Mouse (Mus musculus): ENCODE results near the gene Prpsap1. TPM values are rescaled to one million over a fixed set of nuclear protein-coding genes. Genes with fewer than 3 reads are reported as not detected.
A peak's percentile ranks its signal among the peaks of the same experiment; 100 is the strongest.

The Prpsap1 gene
- polyA plus RNA-seq, 1 experiment: 78.2 TPM

DNA sequence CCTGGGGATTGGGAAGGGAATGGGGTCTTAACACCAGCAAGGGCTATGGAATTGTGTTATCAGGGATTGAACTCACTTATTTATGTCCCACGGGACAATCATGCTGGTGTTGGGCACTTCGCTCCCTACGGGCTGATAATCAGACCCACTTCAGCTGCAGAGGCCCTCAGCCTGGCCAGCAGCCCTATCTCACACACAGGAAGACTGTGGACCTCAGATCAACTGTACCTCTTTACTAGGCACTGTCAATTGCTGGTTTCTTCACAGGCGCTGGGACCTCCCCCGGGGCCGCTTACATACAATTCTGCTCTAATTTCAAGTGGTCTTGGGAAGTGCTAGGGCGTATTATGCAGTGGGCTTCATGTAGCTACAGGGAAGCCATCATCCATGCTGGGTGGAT is 42.7 kb upstream of the Prpsap1 start:
- TF ChIP-seq E2F4 (IDR thresholded peaks at IDR 0.05; ENCODE audit: insufficient read depth) (no peak), MYOG (IDR thresholded peaks at IDR 0.05; ENCODE audit: control insufficient read depth in 1 of 3, insufficient read depth in 1 of 3, insufficient read length in 2 of 3, low read depth in 2 of 3) (no peak), TCF3 (IDR thresholded peaks at IDR 0.05; ENCODE audit: insufficient read length, low read depth) (no peak), POLR2A (IDR thresholded peaks at IDR 0.05; ENCODE audit: insufficient read length, low read depth) (no peak), REST (IDR thresholded peaks at IDR 0.05; ENCODE audit: insufficient read depth, insufficient read length) (no peak), CEBPB (IDR thresholded peaks at IDR 0.05; ENCODE audit: insufficient read depth, poor library complexity, severe bottlenecking) (no peak), POLR2AphosphoS2 (IDR thresholded peaks at IDR 0.05; ENCODE audit: insufficient read length, low read depth) (no peak), TCF12 (IDR thresholded peaks at IDR 0.05; ENCODE audit: insufficient read depth, poor library complexity, severe bottlenecking) (no peak), MYOD1 (IDR thresholded peaks at IDR 0.05; ENCODE audit: control insufficient read depth in 1 of 3, insufficient read length in 2 of 3, low read depth in 2 of 3) (no peak), USF1 (IDR thresholded peaks at IDR 0.05; ENCODE audit: low read depth) (no peak), SRF (IDR thresholded peaks at IDR 0.05; ENCODE audit: control insufficient read depth, insufficient read length, low read depth) (no peak), MAX (IDR thresholded peaks at IDR 0.05; ENCODE audit: low read depth) (no peak)
- H3K27me3 ChIP-seq (ENCODE audit: control insufficient read depth, insufficient read depth, insufficient read length): no peaks in the 10 kb centered on the region
- peaks cover 5% of the 10 kb centered on the region for H3K36me3 ChIP-seq (ENCODE audit: control insufficient read depth, insufficient read depth)
- H3ac ChIP-seq (ENCODE audit: control insufficient read depth, insufficient read length): no peak overlapping the region
- no peaks in the 10 kb centered on the region for H3K79me2 ChIP-seq (ENCODE audit: control insufficient read depth, insufficient read depth)
- H3K4me2 ChIP-seq (ENCODE audit: low read depth): no peak overlapping the region
- no peak overlapping the region for H3K4me3 ChIP-seq

- no peaks in the 10 kb centered on the region for H3K36me3 ChIP-seq (ENCODE audit: control insufficient read depth, insufficient read depth)
- peak overlapping the region; percentile 100 for H3K4me2 ChIP-seq (ENCODE audit: low read depth)
- no peaks in the 10 kb centered on the region for H3K79me2 ChIP-seq (ENCODE audit: control insufficient read depth, insufficient read depth)
- no peaks in the 10 kb centered on the region for H3K27me3 ChIP-seq (ENCODE audit: control insufficient read depth, insufficient read depth, insufficient read length)
- no peak for TF ChIP-seq USF1 (IDR thresholded peaks at IDR 0.05; ENCODE audit: low read depth)
- no peak for TF ChIP-seq TCF3 (IDR thresholded peaks at IDR 0.05; ENCODE audit: insufficient read length, low read depth)
- TF ChIP-seq TCF12 (IDR thresholded peaks at IDR 0.05; ENCODE audit: insufficient read depth, poor library complexity, severe bottlenecking): no peak
- no peak for TF ChIP-seq MYOG (IDR thresholded peaks at IDR 0.05; ENCODE audit: control insufficient read depth in 1 of 3, insufficient read depth in 1 of 3, insufficient read length in 2 of 3, low read depth in 2 of 3)
- TF ChIP-seq REST (IDR thresholded peaks at IDR 0.05; ENCODE audit: insufficient read depth, insufficient read length): no peak
- TF ChIP-seq E2F4 (IDR thresholded peaks at IDR 0.05; ENCODE audit: insufficient read depth): no peak
- no peak for TF ChIP-seq MYOD1 (IDR thresholded peaks at IDR 0.05; ENCODE audit: control insufficient read depth in 1 of 3, insufficient read length in 2 of 3, low read depth in 2 of 3)
- TF ChIP-seq CEBPB (IDR thresholded peaks at IDR 0.05; ENCODE audit: insufficient read depth, poor library complexity, severe bottlenecking): no peak
- no peak for TF ChIP-seq SRF (IDR thresholded peaks at IDR 0.05; ENCODE audit: control insufficient read depth, insufficient read length, low read depth)
- H3ac ChIP-seq (ENCODE audit: control insufficient read depth, insufficient read length): peak overlapping the region; percentile 15
- peak overlapping the region; percentile 76 for H3K4me3 ChIP-seq
Observed at GRCm38 (mm10) chr11:116534154-116534865, 40.3 kb upstream of the Prpsap1 start.

- peak overlapping the region; percentile 76 for H3K4me3 ChIP-seq
- no peaks in the 10 kb centered on the region for H3K27me3 ChIP-seq (ENCODE audit: control insufficient read depth, insufficient read depth, insufficient read length)
- peak overlapping the region; percentile 100 for H3K4me2 ChIP-seq (ENCODE audit: low read depth)
- peak overlapping the region; percentile 15 for H3ac ChIP-seq (ENCODE audit: control insufficient read depth, insufficient read length)
- no peaks in the 10 kb centered on the region for H3K79me2 ChIP-seq (ENCODE audit: control insufficient read depth, insufficient read depth)
- no peaks in the 10 kb centered on the region for H3K36me3 ChIP-seq (ENCODE audit: control insufficient read depth, insufficient read depth)
- TF ChIP-seq E2F4 (IDR thresholded peaks at IDR 0.05; ENCODE audit: insufficient read depth) (no peak), MYOG (IDR thresholded peaks at IDR 0.05; ENCODE audit: control insufficient read depth in 1 of 3, insufficient read depth in 1 of 3, insufficient read length in 2 of 3, low read depth in 2 of 3) (peak in 1 of 3 experiments; percentile 1)
Observed at GRCm38 (mm10) chr11:116533341-116534153, 39.5 kb upstream of the Prpsap1 start.

DNA sequence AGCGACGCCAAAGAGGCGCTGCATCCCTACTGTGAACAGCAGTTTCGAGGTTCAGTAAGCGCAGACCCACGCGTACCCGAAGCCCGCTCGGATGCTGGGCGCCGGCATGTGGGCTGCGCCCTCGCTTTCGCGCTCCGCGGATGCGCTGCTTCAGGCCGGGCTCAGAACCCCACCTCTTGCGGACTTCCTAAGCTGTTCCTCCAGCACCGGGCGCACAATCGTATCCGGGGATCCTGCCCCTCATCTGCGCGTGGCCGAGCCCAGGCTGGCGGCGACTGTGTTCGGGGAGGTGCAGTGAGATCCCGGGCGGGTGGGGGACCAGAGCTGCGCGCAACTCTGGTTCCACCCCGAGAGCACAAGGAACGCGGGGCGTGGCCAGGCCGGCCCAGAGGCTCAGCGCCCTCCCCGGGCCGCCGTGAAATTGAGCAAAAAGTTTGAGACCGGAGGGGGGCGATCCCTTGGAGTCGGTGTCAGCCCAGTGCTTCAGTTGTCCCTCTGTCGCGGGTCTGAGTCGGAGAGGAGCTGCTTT is 38.9 kb upstream of the Prpsap1 start:
- TF ChIP-seq REST (IDR thresholded peaks at IDR 0.05; ENCODE audit: insufficient read depth, insufficient read length) (no peak), POLR2A (IDR thresholded peaks at IDR 0.05; ENCODE audit: insufficient read length, low read depth) (peak; percentile 69)
- H3K4me2 ChIP-seq (ENCODE audit: low read depth): peak overlapping the region; percentile 100
- H3K79me2 ChIP-seq (ENCODE audit: control insufficient read depth, insufficient read depth): no peaks in the 10 kb centered on the region
- no peaks in the 10 kb centered on the region for H3K27me3 ChIP-seq (ENCODE audit: control insufficient read depth, insufficient read depth, insufficient read length)
- H3ac ChIP-seq (ENCODE audit: control insufficient read depth, insufficient read length): peak overlapping the region; percentile 15
- no peaks in the 10 kb centered on the region for H3K36me3 ChIP-seq (ENCODE audit: control insufficient read depth, insufficient read depth)
- H3K4me3 ChIP-seq: peak overlapping the region; percentile 76

GRCm38 (mm10) chr11:116532262-116532809 is 38.3 kb upstream of the Prpsap1 start:
- TF ChIP-seq USF1 (IDR thresholded peaks at IDR 0.05; ENCODE audit: low read depth): peak; percentile 53
- TF ChIP-seq MYOG (IDR thresholded peaks at IDR 0.05; ENCODE audit: control insufficient read depth in 1 of 3, insufficient read depth in 1 of 3, insufficient read length in 2 of 3, low read depth in 2 of 3): no peak
- TF ChIP-seq MAX (IDR thresholded peaks at IDR 0.05; ENCODE audit: low read depth): no peak
- TF ChIP-seq POLR2A (IDR thresholded peaks at IDR 0.05; ENCODE audit: insufficient read length, low read depth): peak; percentile 52
- no peak for TF ChIP-seq POLR2AphosphoS2 (IDR thresholded peaks at IDR 0.05; ENCODE audit: insufficient read length, low read depth)
- no peak for TF ChIP-seq REST (IDR thresholded peaks at IDR 0.05; ENCODE audit: insufficient read depth, insufficient read length)
- no peak for TF ChIP-seq E2F4 (IDR thresholded peaks at IDR 0.05; ENCODE audit: insufficient read depth)
- TF ChIP-seq SRF (IDR thresholded peaks at IDR 0.05; ENCODE audit: control insufficient read depth, insufficient read length, low read depth): no peak
- no peak for TF ChIP-seq MYOD1 (IDR thresholded peaks at IDR 0.05; ENCODE audit: control insufficient read depth in 1 of 3, insufficient read length in 2 of 3, low read depth in 2 of 3)
- no peak for TF ChIP-seq CEBPB (IDR thresholded peaks at IDR 0.05; ENCODE audit: insufficient read depth, poor library complexity, severe bottlenecking)
- no peak for TF ChIP-seq TCF12 (IDR thresholded peaks at IDR 0.05; ENCODE audit: insufficient read depth, poor library complexity, severe bottlenecking)
- no peak for TF ChIP-seq TCF3 (IDR thresholded peaks at IDR 0.05; ENCODE audit: insufficient read length, low read depth)
- Histone ChIP-seq H3K79me2 (ENCODE audit: control insufficient read depth, insufficient read depth) (no peaks in the 10 kb centered on the region), H3K4me2 (ENCODE audit: low read depth) (peak overlapping the region; percentile 100), H3K4me3 (peak overlapping the region; percentile 76), H3ac (ENCODE audit: control insufficient read depth, insufficient read length) (peak overlapping the region; percentile 15), H3K36me3 (ENCODE audit: control insufficient read depth, insufficient read depth) (no peaks in the 10 kb centered on the region), H3K27me3 (ENCODE audit: control insufficient read depth, insufficient read depth, insufficient read length) (no peaks in the 10 kb centered on the region)
